In genomic region chr1:184330516-184331350, GRCm38 (mm10) we compare ENCODE assay signal across 17 mouse cellular contexts.
DNase-seq lines count a peak whose midpoint lies in the region; ATAC-seq and TF ChIP-seq lines count a peak whose summit lies in the region.
"Had no signal": no experiment of that assay in that cellular context is flagged by ENCODE, and none has a peak within 500 bp of the region (broad histone marks: within the 10 kb centered on the region; RNA-seq: fewer than 3 reads in every experiment).

No protein-coding gene starts in this region.

- H3K4me2 ChIP-seq in forebrain, postnatal 0 days (ENCODE audit: low read depth) = no peak overlapping the region
- no peak overlapping the region for H3K4me2 ChIP-seq in forebrain, embryonic 15.5 days (replicated peaks)
- H3K4me2 ChIP-seq in liver, postnatal 0 days (ENCODE audit: low read depth, low read length) = no peak overlapping the region
- no peak overlapping the region for H3K4me2 ChIP-seq in liver, embryonic 12.5 days
- H3K4me2 ChIP-seq: forebrain, embryonic 12.5 days; hindbrain, embryonic 15.5 days; lung, embryonic 15.5 days; neural tube, embryonic 12.5 days had no signal

- H3K27me3 ChIP-seq in forebrain, postnatal 0 days (ENCODE audit: insufficient read depth, low read length) = no peaks in the 10 kb centered on the region
- H3K27me3 ChIP-seq in forebrain, embryonic 15.5 days = no peaks in the 10 kb centered on the region
- H3K27me3 ChIP-seq in liver, postnatal 0 days (ENCODE audit: insufficient read depth, low read length) = no peaks in the 10 kb centered on the region
- H3K27me3 ChIP-seq in liver, embryonic 12.5 days (replicated peaks) = no peaks in the 10 kb centered on the region
- no peaks in the 10 kb centered on the region for H3K27me3 ChIP-seq in limb, embryonic 10.5 days (ENCODE audit: low read depth, poor library complexity, severe bottlenecking)
- H3K27me3 ChIP-seq: forebrain, embryonic 12.5 days; hindbrain, embryonic 15.5 days; lung, embryonic 15.5 days; neural tube, embryonic 12.5 days had no signal

- TF ChIP-seq CTCF in forebrain, postnatal 0 days (IDR thresholded peaks at IDR 0.05; ENCODE audit: low read depth) = no peak
- no peak for TF ChIP-seq CTCF in liver, postnatal 0 days (IDR thresholded peaks at IDR 0.05; ENCODE audit: low read depth)

- no peak overlapping the region for H3K27ac ChIP-seq in forebrain, postnatal 0 days (ENCODE audit: low read depth, low read length)
- no peak overlapping the region for H3K27ac ChIP-seq in forebrain, embryonic 15.5 days (replicated peaks)
- H3K27ac ChIP-seq in liver, postnatal 0 days (ENCODE audit: low read depth) = no peak overlapping the region
- no peak overlapping the region for H3K27ac ChIP-seq in liver, embryonic 12.5 days
- H3K27ac ChIP-seq in limb, embryonic 10.5 days = no peak overlapping the region
- H3K27ac ChIP-seq: forebrain, embryonic 12.5 days; hindbrain, embryonic 15.5 days; lung, embryonic 15.5 days; neural tube, embryonic 12.5 days had no signal

- no peaks in the 10 kb centered on the region for H3K36me3 ChIP-seq in forebrain, postnatal 0 days (ENCODE audit: insufficient read depth)
- H3K36me3 ChIP-seq in forebrain, embryonic 15.5 days = no peaks in the 10 kb centered on the region
- no peaks in the 10 kb centered on the region for H3K36me3 ChIP-seq in liver, postnatal 0 days (replicated peaks; ENCODE audit: insufficient read depth, low read length)
- H3K36me3 ChIP-seq in liver, embryonic 12.5 days = no peaks in the 10 kb centered on the region
- H3K36me3 ChIP-seq in limb, embryonic 10.5 days = no peaks in the 10 kb centered on the region
- H3K36me3 ChIP-seq: forebrain, embryonic 12.5 days; hindbrain, embryonic 15.5 days; lung, embryonic 15.5 days; neural tube, embryonic 12.5 days had no signal

- no peaks in the 10 kb centered on the region for H3K4me1 ChIP-seq in forebrain, postnatal 0 days (ENCODE audit: insufficient read depth)
- peaks cover 3% of the 10 kb centered on the region; the same call in 1 of the 2 replicates for H3K4me1 ChIP-seq in forebrain, embryonic 15.5 days
- H3K4me1 ChIP-seq in liver, postnatal 0 days (ENCODE audit: insufficient read depth) = no peaks in the 10 kb centered on the region
- H3K4me1 ChIP-seq in liver, embryonic 12.5 days = 0 out of 2 replicates have a peak, but pooled peaks cover 3% of the 10 kb centered on the region
- peaks cover 38% of the 10 kb centered on the region for H3K4me1 ChIP-seq in limb, embryonic 10.5 days
- H3K4me1 ChIP-seq: forebrain, embryonic 12.5 days; hindbrain, embryonic 15.5 days; lung, embryonic 15.5 days had no signal

- no peak for ATAC-seq in forebrain, postnatal 0 days
- ATAC-seq in forebrain, embryonic 15.5 days (replicated peaks) = no peak
- ATAC-seq in liver, postnatal 0 days = no peak
- ATAC-seq in liver, embryonic 12.5 days = no peak
- ATAC-seq: intestine, embryonic 16.5 days had no signal

- no peaks in the 10 kb centered on the region for H3K9me3 ChIP-seq in forebrain, postnatal 0 days (ENCODE audit: low read length)
- H3K9me3 ChIP-seq in forebrain, embryonic 15.5 days = no peaks in the 10 kb centered on the region
- no peaks in the 10 kb centered on the region for H3K9me3 ChIP-seq in liver, postnatal 0 days (ENCODE audit: low read length)
- no peaks in the 10 kb centered on the region for H3K9me3 ChIP-seq in liver, embryonic 12.5 days (replicated peaks)
- H3K9me3 ChIP-seq in limb, embryonic 10.5 days (replicated peaks) = no peaks in the 10 kb centered on the region
- H3K9me3 ChIP-seq: forebrain, embryonic 12.5 days; hindbrain, embryonic 15.5 days; lung, embryonic 15.5 days; neural tube, embryonic 12.5 days had no signal

- intact Hi-C loops in gastrocnemius, postnatal 14 days (cut with DNase I; ENCODE audit: low total_unique reads) = no loop called here

- WGBS in forebrain, postnatal 0 days = 67% methylated on average over 11 of the region's 11 CpGs
- WGBS in forebrain, embryonic 15.5 days = 78% methylated on average over 11 of the region's 11 CpGs
- 65% methylated on average over 11 of the region's 11 CpGs for WGBS in liver, postnatal 0 days (ENCODE audit: insufficient replicate concordance)
- 60% methylated on average over 11 of the region's 11 CpGs for WGBS in liver, embryonic 12.5 days (ENCODE audit: insufficient replicate concordance)
- 94% methylated on average over 11 of the region's 11 CpGs for WGBS in limb, embryonic 10.5 days

- peak; percentile 26 for DNase-seq in forebrain, postnatal 0 days
- no peak for DNase-seq in liver, postnatal 0 days
- peak; percentile 45 for DNase-seq in gastrocnemius, postnatal 14 days
- DNase-seq in lung, postnatal 25 days (ENCODE audit: low spot score) = peak; percentile 18
- no peak for DNase-seq in limb, embryonic 10.5 days (ENCODE audit: low spot score)
- no peak for DNase-seq in urinary bladder, adult 18-20 months (ENCODE audit: low spot score in 2 of 2)
- DNase-seq: adrenal gland, postnatal 14 days; B cell, adult 2 months; cerebellum, adult 8-10 months; layer of hippocampus, postnatal 36 days had no signal

- TF ChIP-seq EP300 in liver, postnatal 0 days (IDR thresholded peaks at IDR 0.05; ENCODE audit: low read depth) = peak; percentile 37

- H3K9ac ChIP-seq in forebrain, postnatal 0 days = no peak overlapping the region
- H3K9ac ChIP-seq in forebrain, embryonic 15.5 days (replicated peaks) = no peak overlapping the region
- H3K9ac ChIP-seq in liver, postnatal 0 days (replicated peaks) = no peak overlapping the region
- H3K9ac ChIP-seq in liver, embryonic 12.5 days = no peak overlapping the region
- H3K9ac ChIP-seq: forebrain, embryonic 12.5 days; hindbrain, embryonic 15.5 days; lung, embryonic 15.5 days; neural tube, embryonic 12.5 days had no signal

- H3K4me3 ChIP-seq in forebrain, postnatal 0 days (ENCODE audit: low read depth, low read length) = no peak overlapping the region
- H3K4me3 ChIP-seq in forebrain, embryonic 15.5 days = no peak overlapping the region
- no peak overlapping the region for H3K4me3 ChIP-seq in liver, postnatal 0 days (ENCODE audit: low read depth, low read length)
- no peak overlapping the region for H3K4me3 ChIP-seq in liver, embryonic 12.5 days
- no peak overlapping the region for H3K4me3 ChIP-seq in limb, embryonic 10.5 days
- H3K4me3 ChIP-seq: forebrain, embryonic 12.5 days; hindbrain, embryonic 15.5 days; lung, embryonic 15.5 days; neural tube, embryonic 12.5 days had no signal

Comparison
In these comparisons a context has a peak if more than half of its experiments do, and no peak if none do; other contexts are left out.
1. DNase-seq: peak in forebrain, postnatal 0 days (single experiment), gastrocnemius, postnatal 14 days (single experiment) and lung, postnatal 25 days (single experiment); none in liver, postnatal 0 days (single experiment), limb, embryonic 10.5 days (single experiment) and urinary bladder, adult 18-20 months (0 of 2).